Mouse (Mus musculus): ENCODE measurements at regions not wholly inside any gene's neighbourhood (a gene's known extent, or its start where the extent isn't known, plus 50 kb on each side); places are given as distances from the start of the nearest gene placed in this dataset. TPM values are rescaled to one million over a fixed set of nuclear protein-coding genes. Genes with fewer than 3 reads are reported as not detected.

DNA sequence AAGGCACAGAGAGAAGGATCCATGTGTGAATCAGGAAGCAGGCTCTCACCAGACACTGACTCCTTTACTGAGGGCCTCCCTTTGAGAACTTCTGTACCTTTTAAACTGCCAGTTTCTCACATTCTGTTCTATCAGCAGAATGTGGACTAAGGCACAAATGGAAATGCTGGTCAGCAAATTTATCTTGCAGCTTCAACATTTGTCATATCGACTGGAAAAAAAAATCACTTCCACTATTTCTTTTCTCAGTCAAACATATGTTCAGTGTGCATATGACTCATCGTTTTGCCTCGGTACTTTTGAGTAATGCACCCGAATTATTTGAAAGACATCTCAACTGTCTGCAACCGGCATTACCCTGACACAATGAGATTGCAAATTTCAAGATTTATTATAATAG lies 101.4 kb upstream of the Sphkap start:
- H3K27ac ChIP-seq: no peak overlapping the region

GRCm38 (mm10) chr1:83505386-83505785 lies 97.4 kb upstream of the Sphkap start:
- peak; percentile 76 for DNase-seq (ENCODE audit: low spot score)
- no peaks in the 10 kb centered on the region for H3K9me3 ChIP-seq
- 42% methylated on average over 2 of the region's 2 CpGs for WGBS
- no peak overlapping the region for H3K27ac ChIP-seq
- no peaks in the 10 kb centered on the region for H3K27me3 ChIP-seq (ENCODE audit: insufficient read depth, poor library complexity, severe bottlenecking)
- H3K36me3 ChIP-seq: no peaks in the 10 kb centered on the region
- H3K4me1 ChIP-seq: no peaks in the 10 kb centered on the region
- H3K4me3 ChIP-seq: no peak overlapping the region

More for the DNA sequence above, 101.4 kb upstream of the Sphkap start:
- Histone ChIP-seq H3K9me3 (no peaks in the 10 kb centered on the region), H3K36me3 (no peaks in the 10 kb centered on the region), H3K4me3 (no peak overlapping the region), H3K27me3 (ENCODE audit: insufficient read depth, poor library complexity, severe bottlenecking) (no peaks in the 10 kb centered on the region), H3K4me1 (no peaks in the 10 kb centered on the region)
- DNase-seq (ENCODE audit: low spot score): no peak
- WGBS: 73% methylated on average over 5 of the region's 5 CpGs

GRCm38 (mm10) chr1:83496888-83497287 lies 88.9 kb upstream of the Sphkap start:
- 48% methylated on average over 2 of the region's 2 CpGs for WGBS
- no peaks in the 10 kb centered on the region for H3K4me1 ChIP-seq
- H3K27me3 ChIP-seq (ENCODE audit: insufficient read depth, poor library complexity, severe bottlenecking): no peaks in the 10 kb centered on the region
- no peak overlapping the region for H3K4me3 ChIP-seq
- no peaks in the 10 kb centered on the region for H3K36me3 ChIP-seq
- H3K27ac ChIP-seq: no peak overlapping the region
- DNase-seq (ENCODE audit: low spot score): no peak
- H3K9me3 ChIP-seq: no peaks in the 10 kb centered on the region

- H3K4me3 ChIP-seq: no peak overlapping the region
- no peaks in the 10 kb centered on the region for H3K9me3 ChIP-seq
- no peaks in the 10 kb centered on the region for H3K4me1 ChIP-seq
- 70% methylated on average over 2 of the region's 2 CpGs for WGBS
- no peak for DNase-seq (ENCODE audit: low spot score)
- H3K27ac ChIP-seq: no peak overlapping the region
- no peaks in the 10 kb centered on the region for H3K27me3 ChIP-seq (ENCODE audit: insufficient read depth, poor library complexity, severe bottlenecking)
- H3K36me3 ChIP-seq: no peaks in the 10 kb centered on the region
Measured at GRCm38 (mm10) chr1:83496380-83496779, 88.4 kb upstream of the Sphkap start.

DNA sequence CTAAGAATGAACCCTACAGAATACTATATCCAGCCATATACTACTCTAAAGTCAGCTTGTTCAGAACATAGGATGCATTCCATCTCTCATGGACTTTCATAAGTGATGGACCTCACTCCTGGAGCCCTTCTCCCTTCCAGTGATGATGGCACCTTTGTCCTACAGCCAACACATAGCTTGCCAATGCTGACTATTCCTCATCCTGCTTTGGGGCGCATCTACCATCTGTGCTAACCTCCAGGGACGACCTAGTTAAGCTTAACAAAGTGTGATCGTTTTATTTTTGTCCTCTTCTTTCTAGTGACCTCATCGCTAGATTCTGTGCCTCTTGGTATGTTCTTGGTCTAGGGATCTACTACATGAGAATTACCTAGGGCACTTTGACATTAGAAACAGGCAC lies 87.0 kb upstream of the Sphkap start:
- Histone ChIP-seq H3K4me3 (no peak overlapping the region), H3K9me3 (no peaks in the 10 kb centered on the region), H3K36me3 (no peaks in the 10 kb centered on the region), H3K4me1 (no peaks in the 10 kb centered on the region), H3K27me3 (ENCODE audit: insufficient read depth, poor library complexity, severe bottlenecking) (no peaks in the 10 kb centered on the region), H3K27ac (no peak overlapping the region)
- WGBS: 77% methylated on average over 4 of the region's 4 CpGs
- DNase-seq (ENCODE audit: low spot score): no peak

DNA sequence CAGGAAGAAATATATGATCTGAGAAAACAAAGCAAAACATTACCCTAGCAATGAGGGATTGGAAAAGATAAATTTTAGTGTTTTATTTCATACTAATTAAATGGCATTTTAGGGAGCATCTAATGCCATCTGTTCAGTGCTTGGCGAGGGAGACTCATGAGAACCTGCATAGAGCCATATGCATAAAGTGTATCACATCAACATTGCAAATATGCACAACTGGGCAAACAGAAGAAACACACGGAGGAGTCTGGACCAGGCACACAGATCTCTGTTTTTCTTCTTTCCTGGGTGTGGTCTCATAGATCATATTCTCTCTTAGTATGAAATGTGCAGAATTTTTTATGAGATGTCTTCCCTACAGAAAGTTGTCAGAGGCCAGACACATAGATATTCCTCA lies 71.1 kb upstream of the Sphkap start:
- Histone ChIP-seq H3K27ac (no peak overlapping the region), H3K9me3 (no peaks in the 10 kb centered on the region), H3K36me3 (no peaks in the 10 kb centered on the region), H3K4me3 (no peak overlapping the region), H3K27me3 (ENCODE audit: insufficient read depth, poor library complexity, severe bottlenecking) (no peaks in the 10 kb centered on the region), H3K4me1 (no peaks in the 10 kb centered on the region)
- DNase-seq (ENCODE audit: low spot score): no peak
- WGBS: 77% methylated on average over 2 of the region's 2 CpGs

Small RNA genes lying in the stretch of these regions (microRNA-seq; reads per million reads assigned to microRNA genes)
- gene Gm25754: not detected
